Mouse (Mus musculus) central nervous system, embryonic 11.5 days (tissue): ENCODE results near the gene Acad11. TPM values are rescaled to one million over a fixed set of nuclear protein-coding genes. Genes with fewer than 3 reads are reported as not detected.

ENCODE experiments used
- polyA plus RNA-seq: library from polyadenylated mRNA; depleted of rRNA; stranded (reverse); fragments of >200 nt; gene quantifications from 2 replicates; pipeline ENCODE4 v1.2.3, GENCODE M21; 2012; rRNA removed

Gene Acad11
- polyA plus RNA-seq, result 7.9 and 9.9 TPM in 2 replicates

GRCm38 (mm10) chr9:104063244-104063961 is at the start of gene Acad11:
Acad11 (plus strand) TSS chr9:104063377.

GRCm38 (mm10) chr9:104040362-104040761 is 22.8 kb upstream of the Acad11 start, which contains the start of gene Gm28305:
Gm28305 (plus strand) TSS chr9:104040662.

DNA sequence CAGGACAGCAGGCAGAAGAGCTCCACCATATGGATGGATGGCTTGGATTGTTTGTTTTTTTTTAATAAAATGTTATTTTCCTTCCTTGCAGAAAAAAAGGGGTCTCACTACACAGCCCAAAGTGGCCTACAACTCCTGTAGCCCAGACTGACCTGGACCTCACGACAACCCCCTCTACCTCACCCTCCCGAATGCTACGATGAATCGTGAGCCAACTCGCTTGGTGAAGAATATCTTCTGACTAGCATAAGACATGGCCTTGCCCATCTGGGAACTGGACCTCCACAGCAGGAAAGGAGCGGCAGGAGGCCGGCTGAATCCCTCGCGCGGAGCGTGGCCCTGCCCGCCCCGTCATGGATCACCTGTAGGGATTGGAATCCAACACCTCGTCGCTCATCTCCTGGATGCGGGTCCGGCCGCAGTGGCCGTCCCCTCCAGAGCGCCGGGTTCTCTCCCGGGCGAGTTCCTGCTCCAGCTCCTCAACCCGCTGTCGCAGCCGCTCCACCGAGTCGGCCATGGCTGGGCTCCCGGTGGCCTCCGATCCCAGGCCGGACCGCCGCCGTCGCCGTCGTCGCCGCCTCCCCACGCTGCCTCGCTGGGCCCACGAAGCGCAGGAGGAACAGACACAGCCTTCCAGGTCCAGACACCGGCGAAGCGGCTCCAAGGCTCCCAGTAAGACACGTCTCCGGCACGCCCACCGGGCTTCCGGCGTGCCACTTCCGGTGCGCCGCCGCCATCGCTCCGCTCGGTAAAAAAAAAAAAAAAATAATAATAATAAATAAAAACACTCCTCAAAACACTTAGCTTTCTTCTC is 540 bp upstream of the Acad11 start, which contains the start of gene Uba5:
TSS of gene Uba5 (minus strand) at position 705 of the 814 bp plus-strand sequence.

DNA sequence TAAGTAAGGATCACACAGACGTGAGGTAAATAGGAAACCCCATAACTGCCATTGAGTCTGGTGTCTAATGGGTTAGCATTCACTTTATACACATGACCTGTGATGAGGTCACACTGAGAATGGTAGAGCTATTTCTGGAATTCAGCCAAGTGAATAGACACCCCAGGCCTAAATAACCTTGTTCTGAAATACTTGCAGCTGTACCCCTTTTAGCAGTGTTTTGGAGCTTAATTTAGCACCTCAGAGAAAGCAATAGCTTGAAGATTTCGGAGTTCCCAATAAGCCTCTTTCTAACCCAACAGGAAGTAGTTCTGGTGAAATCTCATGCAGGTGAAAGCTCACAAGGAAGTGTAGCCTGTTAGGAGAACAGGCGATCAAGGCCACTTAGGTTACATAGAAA is 63.7 kb downstream of the Acad11 start, which contains the start of gene Ackr4:
TSS of gene Ackr4 (minus strand) at position 101 of the 400 bp plus-strand sequence.

Other genes starting within 250 kb of the Acad11 start
- gene Nphp3, start 60.8 kb upstream of the Acad11 start, polyA plus RNA-seq, result 8.6 and 13.3 TPM in 2 replicates
- not detected in 2 replicates for gene Gm28305, start 22.7 kb upstream of the Acad11 start, polyA plus RNA-seq
- gene Uba5, start 243 bp upstream of the Acad11 start, polyA plus RNA-seq, result 65.1 and 73.0 TPM in 2 replicates
- 0.10 TPM in 1 of 2 replicates, not detected in the other for gene Ackr4, start 63.6 kb downstream of the Acad11 start, polyA plus RNA-seq
- 38.9 and 64.7 TPM in 2 replicates for gene Dnajc13, start 199.6 kb downstream of the Acad11 start, polyA plus RNA-seq